Mouse (Mus musculus): ENCODE measurements around the gene Gm45140. TPM values are rescaled to one million over a fixed set of nuclear protein-coding genes. Genes with fewer than 3 reads are reported as not detected.

The Gm45140 gene
- polyA plus RNA-seq, 1 experiment from 2014 or later, result 1.4 TPM

DNA sequence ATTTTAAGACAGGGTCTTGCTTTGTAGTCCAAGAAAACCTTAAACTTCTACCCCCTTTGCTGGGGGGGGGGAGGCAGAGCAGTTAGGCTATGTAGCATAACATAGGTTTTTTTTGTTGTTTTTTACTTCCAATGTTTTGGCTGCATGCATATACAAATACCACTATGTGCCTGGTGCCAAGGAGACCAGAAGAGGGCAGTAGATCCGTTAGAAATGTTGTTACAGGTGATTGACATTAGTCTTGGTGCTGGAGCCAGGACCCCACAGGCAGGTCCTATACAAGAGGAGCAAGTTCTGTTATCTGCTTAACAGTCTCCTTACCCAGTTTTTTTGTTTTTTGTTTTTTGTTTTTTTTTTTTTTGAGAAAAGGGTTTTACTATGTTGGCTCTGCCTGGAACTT is 6.7 kb upstream of the Gm45140 start:
- WGBS, result 23% methylated on average over 1 of the region's 1 CpGs
- ATAC-seq (ENCODE audit: insufficient number of reproducible peaks, insufficient read depth, low FRiP score, low read depth), result no peak
- H3K9ac ChIP-seq (ENCODE audit: low read length), result no peak overlapping the region

DNA sequence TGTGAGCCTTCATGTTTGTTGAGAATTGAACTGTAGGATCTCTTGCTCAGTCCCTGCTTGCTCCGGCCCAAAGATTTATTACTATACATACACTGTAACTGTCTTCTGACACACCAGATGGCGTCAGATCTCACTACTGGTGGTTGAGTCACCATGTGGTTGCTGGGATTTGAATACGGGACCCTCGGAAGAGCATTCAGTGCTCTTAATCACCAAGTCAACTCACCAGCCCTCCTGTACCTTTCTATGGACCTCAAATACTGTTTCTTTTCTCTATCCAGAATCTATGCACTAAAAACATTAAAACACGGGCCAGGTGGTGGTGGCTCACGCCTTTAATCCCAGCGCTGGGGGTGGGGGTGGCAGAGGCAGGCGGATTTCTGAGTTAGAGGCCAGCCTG is 6.0 kb upstream of the Gm45140 start:
- Histone ChIP-seq H3K4me3 (ENCODE audit: control insufficient read depth in 1 of 2, insufficient read depth in 1 of 2, low read depth in 1 of 2, low read length in 2 of 2) (no peak overlapping the region), H3K4me2 (ENCODE audit: low read length) (no peak overlapping the region), H3K9me3 (ENCODE audit: control insufficient read depth, low read length) (no peaks in the 10 kb centered on the region), H3K36me3 (ENCODE audit: control insufficient read depth, insufficient read depth, low read length) (peaks cover 46% of the 10 kb centered on the region), H3K9ac (ENCODE audit: low read length) (no peak overlapping the region), H3K27me3 (ENCODE audit: control insufficient read depth, insufficient read depth, low read length) (no peaks in the 10 kb centered on the region), H3K4me1 (ENCODE audit: control insufficient read depth in 2 of 2, insufficient read depth in 2 of 2, low read length in 2 of 2) (0 out of 4 replicates have a peak, but pooled peaks cover 0 to 7% of the 10 kb centered on the region in 2 experiments), H3K27ac (replicated peaks in 1 of 2; ENCODE audit: control insufficient read depth in 1 of 2, insufficient read depth in 1 of 2, low read depth in 2 of 2, low read length in 2 of 2) (no peak overlapping the region)
- WGBS, result 81% methylated on average over 8 of the region's 8 CpGs
- ATAC-seq (ENCODE audit: insufficient number of reproducible peaks, insufficient read depth, low FRiP score, low read depth), result no peak

More for the DNA sequence above, 6.7 kb upstream of the Gm45140 start:
- Histone ChIP-seq H3K9me3 (ENCODE audit: control insufficient read depth, low read length) (no peaks in the 10 kb centered on the region), H3K4me3 (ENCODE audit: control insufficient read depth in 1 of 2, insufficient read depth in 1 of 2, low read depth in 1 of 2, low read length in 2 of 2) (no peak overlapping the region), H3K36me3 (ENCODE audit: control insufficient read depth, insufficient read depth, low read length) (peaks cover 47% of the 10 kb centered on the region), H3K4me2 (ENCODE audit: low read length) (no peak overlapping the region), H3K4me1 (ENCODE audit: control insufficient read depth in 2 of 2, insufficient read depth in 2 of 2, low read length in 2 of 2) (peaks cover 0 to 12% of the 10 kb centered on the region in 2 experiments; a peak in 1 of 4 replicates), H3K27ac (replicated peaks in 1 of 2; ENCODE audit: control insufficient read depth in 1 of 2, insufficient read depth in 1 of 2, low read depth in 2 of 2, low read length in 2 of 2) (no peak overlapping the region), H3K27me3 (ENCODE audit: control insufficient read depth, insufficient read depth, low read length) (no peaks in the 10 kb centered on the region)

DNA sequence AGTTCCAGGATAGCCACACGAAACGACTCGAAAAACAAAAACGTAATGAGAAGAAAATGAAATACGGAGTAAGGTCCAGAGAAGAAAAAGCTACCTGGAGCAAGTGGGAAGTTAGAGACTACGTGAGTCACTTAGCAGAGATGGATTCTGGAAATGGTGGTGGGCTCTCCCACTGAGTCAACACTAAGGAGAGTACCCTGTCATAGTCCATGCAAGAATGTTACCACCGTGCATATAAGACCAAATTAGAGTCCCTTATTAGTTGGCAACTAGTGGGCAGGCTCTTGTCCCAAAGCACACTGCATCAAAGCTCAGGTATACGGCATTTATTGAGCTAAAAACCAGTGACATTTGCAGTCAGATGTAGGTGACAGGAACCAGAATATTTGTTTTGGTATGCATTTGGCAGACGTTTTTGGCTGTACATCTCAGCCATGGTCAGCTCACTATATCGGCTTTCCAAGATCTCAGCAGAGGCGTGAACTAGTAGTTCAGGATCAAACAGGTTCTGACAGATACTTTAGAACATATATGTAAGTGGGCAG is 4.3 kb upstream of the Gm45140 start:
- Histone ChIP-seq H3K9ac (ENCODE audit: low read length) (no peak overlapping the region), H3K4me1 (ENCODE audit: control insufficient read depth in 2 of 2, insufficient read depth in 2 of 2, low read length in 2 of 2) (0 out of 4 replicates have a peak, but pooled peaks cover 0 to 7% of the 10 kb centered on the region in 2 experiments), H3K27ac (replicated peaks in 1 of 2; ENCODE audit: control insufficient read depth in 1 of 2, insufficient read depth in 1 of 2, low read depth in 2 of 2, low read length in 2 of 2) (peak overlapping the region in 1 of 2 experiments; percentile 92; a peak in 2 of 4 replicates), H3K36me3 (ENCODE audit: control insufficient read depth, insufficient read depth, low read length) (peaks cover 46% of the 10 kb centered on the region), H3K9me3 (ENCODE audit: control insufficient read depth, low read length) (no peaks in the 10 kb centered on the region), H3K4me3 (ENCODE audit: control insufficient read depth in 1 of 2, insufficient read depth in 1 of 2, low read depth in 1 of 2, low read length in 2 of 2) (no peak overlapping the region), H3K4me2 (ENCODE audit: low read length) (peak overlapping the region; percentile 85; the same call in 1 of the 2 replicates), H3K27me3 (ENCODE audit: control insufficient read depth, insufficient read depth, low read length) (no peaks in the 10 kb centered on the region)
- no peak for ATAC-seq (ENCODE audit: insufficient number of reproducible peaks, insufficient read depth, low FRiP score, low read depth)
- 57% methylated on average over 11 of the region's 11 CpGs for WGBS

DNA sequence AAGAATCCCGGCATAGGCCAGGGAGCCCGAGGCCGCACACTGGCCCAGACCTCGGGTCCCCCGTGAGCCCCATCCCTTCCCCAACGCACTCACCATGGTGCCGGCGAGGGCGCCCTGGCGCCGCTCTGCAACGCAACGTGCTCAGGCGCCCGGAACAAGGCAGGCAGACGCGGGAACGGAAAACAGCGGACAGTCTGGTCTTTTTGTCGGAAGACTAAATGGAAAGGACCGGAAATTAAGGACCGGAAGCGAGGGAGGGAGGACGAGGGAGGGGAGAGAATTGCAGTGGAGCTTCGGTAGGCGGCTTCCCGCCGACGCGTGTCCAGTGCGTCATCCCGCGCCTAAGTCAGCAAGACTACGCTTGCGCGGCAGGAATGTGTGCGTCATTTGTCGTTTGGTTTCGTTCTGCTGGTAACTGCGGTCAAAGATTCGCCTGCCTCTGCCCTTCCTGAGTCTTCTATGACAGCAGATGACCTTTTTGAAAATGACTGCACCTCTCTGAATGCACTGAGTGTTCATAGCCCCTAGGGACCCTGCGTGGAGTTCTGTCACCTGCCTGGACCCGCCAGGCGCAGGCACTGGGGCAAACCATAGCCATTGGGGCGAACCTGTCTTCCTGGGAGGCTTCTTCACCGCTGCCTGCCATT is 3.1 kb upstream of the Gm45140 start, which contains the start of gene Isy1:
Gene Isy1 (minus strand): TSS at position 248 of the 647 bp plus-strand sequence.
- no peaks in the 10 kb centered on the region for H3K27me3 ChIP-seq (ENCODE audit: control insufficient read depth, insufficient read depth, low read length)
- H3K4me3 ChIP-seq (ENCODE audit: control insufficient read depth in 1 of 2, insufficient read depth in 1 of 2, low read depth in 1 of 2, low read length in 2 of 2), result peak within 1 kb of the TSS; percentile 76 to 86
- peaks cover 46% of the 10 kb centered on the region for H3K36me3 ChIP-seq (ENCODE audit: control insufficient read depth, insufficient read depth, low read length)
- H3K9me3 ChIP-seq (ENCODE audit: control insufficient read depth, low read length), result no peaks in the 10 kb centered on the region
- peak within 1 kb of the TSS; percentile 87 for H3K9ac ChIP-seq (ENCODE audit: low read length)
- H3K4me1 ChIP-seq (ENCODE audit: control insufficient read depth in 2 of 2, insufficient read depth in 2 of 2, low read length in 2 of 2), result 0 out of 4 replicates have a peak, but pooled peaks cover 0 to 7% of the 10 kb centered on the region in 2 experiments
- under 1% methylated on average over 46 of the region's 46 CpGs for WGBS
- H3K4me2 ChIP-seq (ENCODE audit: low read length), result peak within 1 kb of the TSS; percentile 85
- ATAC-seq (ENCODE audit: insufficient number of reproducible peaks, insufficient read depth, low FRiP score, low read depth), result peak; percentile 95
- H3K27ac ChIP-seq (replicated peaks in 1 of 2; ENCODE audit: control insufficient read depth in 1 of 2, insufficient read depth in 1 of 2, low read depth in 2 of 2, low read length in 2 of 2), result peak within 1 kb of the TSS; percentile 92 to 98

DNA sequence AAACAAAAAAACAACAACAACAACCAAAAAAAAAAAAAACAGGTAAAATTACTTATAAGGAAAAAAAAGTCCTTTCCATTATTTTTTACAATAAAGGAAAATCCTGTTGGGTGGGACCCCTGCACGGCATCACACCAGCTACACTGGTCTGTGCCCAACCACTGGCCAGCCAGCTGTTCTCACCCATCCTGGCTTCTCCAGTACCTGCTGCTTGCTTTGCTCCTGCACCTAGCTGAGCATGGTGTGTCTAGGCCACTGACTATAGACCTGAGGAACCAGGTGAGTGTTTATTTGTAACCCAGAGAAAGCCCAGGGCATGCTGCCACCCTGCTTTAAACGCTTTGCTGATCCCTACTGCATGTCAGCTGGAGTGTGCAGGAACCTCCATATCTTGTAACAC is 15.2 kb downstream of the Gm45140 start:
- no peak overlapping the region for H3K4me2 ChIP-seq (ENCODE audit: low read length)
- ATAC-seq (ENCODE audit: insufficient number of reproducible peaks, insufficient read depth, low FRiP score, low read depth), result no peak
- H3K4me1 ChIP-seq (ENCODE audit: control insufficient read depth in 2 of 2, insufficient read depth in 2 of 2, low read length in 2 of 2), result no peaks in the 10 kb centered on the region
- no peaks in the 10 kb centered on the region for H3K27me3 ChIP-seq (ENCODE audit: control insufficient read depth, insufficient read depth, low read length)
- H3K9ac ChIP-seq (ENCODE audit: low read length), result no peak overlapping the region
- H3K9me3 ChIP-seq (ENCODE audit: control insufficient read depth, low read length), result 0 out of 2 replicates have a peak, but pooled peaks cover 3% of the 10 kb centered on the region
- peaks cover 100% of the 10 kb centered on the region for H3K36me3 ChIP-seq (ENCODE audit: control insufficient read depth, insufficient read depth, low read length)
- no peak overlapping the region for H3K27ac ChIP-seq (replicated peaks in 1 of 2; ENCODE audit: control insufficient read depth in 1 of 2, insufficient read depth in 1 of 2, low read depth in 2 of 2, low read length in 2 of 2)
- no peak overlapping the region for H3K4me3 ChIP-seq (ENCODE audit: control insufficient read depth in 1 of 2, insufficient read depth in 1 of 2, low read depth in 1 of 2, low read length in 2 of 2)
- 96% methylated on average over 2 of the region's 2 CpGs for WGBS

DNA sequence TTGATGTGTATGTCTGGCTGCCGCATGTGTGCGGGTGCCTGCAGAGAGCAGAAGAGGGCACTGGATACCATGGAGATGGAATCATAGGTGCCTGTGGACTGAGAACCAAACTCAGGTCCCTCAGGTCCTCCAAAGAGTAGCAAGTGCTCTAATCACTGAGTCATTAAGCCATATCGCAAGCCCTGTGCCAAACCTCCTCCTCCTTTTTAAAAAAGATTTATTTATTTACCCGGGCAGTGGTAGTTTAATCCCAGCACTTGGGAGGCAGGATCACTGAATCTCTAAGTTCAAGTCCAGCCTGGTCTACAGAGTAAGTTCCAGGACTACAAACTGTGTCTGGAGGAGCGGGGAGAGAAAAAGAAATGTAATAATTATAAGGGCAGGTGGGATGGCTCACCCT is 21.1 kb downstream of the Gm45140 start:
- Histone ChIP-seq H3K9me3 (ENCODE audit: control insufficient read depth, low read length) (no peaks in the 10 kb centered on the region), H3K27me3 (ENCODE audit: control insufficient read depth, insufficient read depth, low read length) (no peaks in the 10 kb centered on the region), H3K36me3 (ENCODE audit: control insufficient read depth, insufficient read depth, low read length) (peaks cover 46% of the 10 kb centered on the region), H3K27ac (replicated peaks in 1 of 2; ENCODE audit: control insufficient read depth in 1 of 2, insufficient read depth in 1 of 2, low read depth in 2 of 2, low read length in 2 of 2) (no peak overlapping the region), H3K4me1 (ENCODE audit: control insufficient read depth in 2 of 2, insufficient read depth in 2 of 2, low read length in 2 of 2) (peaks cover 0 to 14% of the 10 kb centered on the region in 2 experiments; a peak in 3 of 4 replicates), H3K4me3 (ENCODE audit: control insufficient read depth in 1 of 2, insufficient read depth in 1 of 2, low read depth in 1 of 2, low read length in 2 of 2) (no peak overlapping the region), H3K4me2 (ENCODE audit: low read length) (no peak overlapping the region), H3K9ac (ENCODE audit: low read length) (no peak overlapping the region)
- no peak for ATAC-seq (ENCODE audit: insufficient number of reproducible peaks, insufficient read depth, low FRiP score, low read depth)
- 92% methylated on average over 5 of the region's 5 CpGs for WGBS

DNA sequence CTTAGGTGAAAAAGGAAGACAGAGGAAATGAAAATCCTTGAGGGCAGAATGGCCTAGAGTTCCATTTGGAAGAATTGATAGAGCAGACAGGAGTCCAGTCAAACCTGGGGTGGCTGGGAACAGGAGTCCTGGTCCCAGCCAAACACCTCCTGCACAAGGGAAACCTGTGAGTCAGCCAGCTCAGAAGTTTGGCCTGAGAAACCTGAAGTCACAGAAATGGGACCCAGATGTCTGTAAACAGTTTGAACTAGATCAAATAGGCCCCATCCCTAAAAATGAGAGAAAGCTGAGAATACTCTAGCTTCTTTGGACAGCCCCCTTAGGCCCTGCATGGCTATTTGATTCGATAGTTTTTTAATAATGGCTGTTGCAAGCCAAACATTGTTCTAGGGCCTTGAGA is 22.9 kb downstream of the Gm45140 start:
- H3K4me1 ChIP-seq (ENCODE audit: control insufficient read depth in 2 of 2, insufficient read depth in 2 of 2, low read length in 2 of 2), result peaks cover 0 to 14% of the 10 kb centered on the region in 2 experiments; a peak in 3 of 4 replicates
- H3K4me3 ChIP-seq (ENCODE audit: control insufficient read depth in 1 of 2, insufficient read depth in 1 of 2, low read depth in 1 of 2, low read length in 2 of 2), result peak overlapping the region in 1 of 2 experiments; percentile 78; a peak in 2 of 4 replicates
- no peaks in the 10 kb centered on the region for H3K9me3 ChIP-seq (ENCODE audit: control insufficient read depth, low read length)
- WGBS, result 81% methylated on average over 1 of the region's 1 CpGs
- peak overlapping the region; percentile 83 for H3K9ac ChIP-seq (ENCODE audit: low read length)
- H3K27me3 ChIP-seq (ENCODE audit: control insufficient read depth, insufficient read depth, low read length), result no peaks in the 10 kb centered on the region
- no peak for ATAC-seq (ENCODE audit: insufficient number of reproducible peaks, insufficient read depth, low FRiP score, low read depth)
- peak overlapping the region in 1 of 2 experiments; percentile 86; a peak in 1 of 4 replicates for H3K27ac ChIP-seq (replicated peaks in 1 of 2; ENCODE audit: control insufficient read depth in 1 of 2, insufficient read depth in 1 of 2, low read depth in 2 of 2, low read length in 2 of 2)
- peaks cover 27% of the 10 kb centered on the region for H3K36me3 ChIP-seq (ENCODE audit: control insufficient read depth, insufficient read depth, low read length)
- peak overlapping the region; percentile 85 for H3K4me2 ChIP-seq (ENCODE audit: low read length)

Measured in heart, embryonic 14.5 days (tissue).